Mouse (Mus musculus): ENCODE results near the gene Gstz1. TPM values are rescaled to one million over a fixed set of nuclear protein-coding genes. Genes with fewer than 3 reads are reported as not detected.

The Gstz1 gene
- polyA plus RNA-seq, 1 experiment from 2014 or later, result 36.7 TPM

- no peak for TF ChIP-seq CTCF (IDR thresholded peaks at IDR 0.05)
- DNase-seq (ENCODE audit: low read depth, low spot score) (no peak), ATAC-seq (no peak)
- in situ Hi-C loops (cut with MboI; ENCODE audit: low pct_unique_long_range_greater_than_20kb), result no loop called here
- CTCF ChIA-PET, result no interaction called here
- POLR2A ChIA-PET, result interaction anchor here (0.7 kb wide), 1 partner anchor 12 kb away, joined by 3 read pairs; no protein-coding TSS in a partner anchor
- no peaks in the 10 kb centered on the region for H3K27me3 ChIP-seq
These were observed 11.1 kb downstream of the Gstz1 start for GRCm38 (mm10) chr12:87158099-87158498.

- in situ Hi-C loops (cut with MboI; ENCODE audit: low pct_unique_long_range_greater_than_20kb), result no loop called here
These were observed 13.3 kb downstream of the Gstz1 start for GRCm38 (mm10) chr12:87160310-87160709.

GRCm38 (mm10) chr12:87160815-87161214 lies 13.8 kb downstream of the Gstz1 start:
- ChIA-PET POLR2A (interaction anchor here (0.6 to 0.9 kb wide), 2 partner anchors 13 to 77 kb away, joined by 3 to 8 read pairs; partner anchors contain the start of gene Pomt2), CTCF (no interaction called here)
- DNase-seq (ENCODE audit: low read depth, low spot score), result no peak
- in situ Hi-C loops (cut with MboI; ENCODE audit: low pct_unique_long_range_greater_than_20kb), result no loop called here
- H3K27me3 ChIP-seq, result no peaks in the 10 kb centered on the region
- no peak for TF ChIP-seq CTCF (IDR thresholded peaks at IDR 0.05)
- no peak for ATAC-seq

More at GRCm38 (mm10) chr12:87160310-87160709, 13.3 kb downstream of the Gstz1 start:
- no peak for DNase-seq (ENCODE audit: low read depth, low spot score)
- ChIA-PET POLR2A (interaction anchor here (0.9 kb wide), 1 partner anchor 12 kb away, joined by 8 read pairs; the partner anchor contains the start of gene Pomt2), CTCF (no interaction called here)
- no peaks in the 10 kb centered on the region for H3K27me3 ChIP-seq
- ATAC-seq, result no peak
- TF ChIP-seq CTCF (IDR thresholded peaks at IDR 0.05), result no peak

GRCm38 (mm10) chr12:87175194-87175946 lies 28.4 kb downstream of the Gstz1 start:
- no peak for DNase-seq (ENCODE audit: low read depth, low spot score)
- H3K27me3 ChIP-seq, result no peaks in the 10 kb centered on the region
- POLR2A ChIA-PET, result no interaction called here
- ATAC-seq, result no peak
- TF ChIP-seq CTCF (IDR thresholded peaks at IDR 0.05), result no peak
- CTCF ChIA-PET, result interaction anchor here (1.4 to 1.5 kb wide), 2 partner anchors 10 to 11 kb away, joined by 3 to 4 read pairs; no protein-coding TSS in a partner anchor
- in situ Hi-C loops (cut with MboI; ENCODE audit: low pct_unique_long_range_greater_than_20kb), result no loop called here

- TF ChIP-seq CTCF (IDR thresholded peaks at IDR 0.05), result no peak
- DNase-seq (ENCODE audit: low read depth, low spot score), result no peak
- CTCF ChIA-PET, result interaction anchor here (1.4 kb wide), 1 partner anchor 18 kb away, joined by 5 read pairs; no protein-coding TSS in a partner anchor
- POLR2A ChIA-PET, result no interaction called here
- no peaks in the 10 kb centered on the region for H3K27me3 ChIP-seq
- in situ Hi-C loops (cut with MboI; ENCODE audit: low pct_unique_long_range_greater_than_20kb), result no loop called here
- no peak for ATAC-seq
These were observed 30.7 kb downstream of the Gstz1 start for GRCm38 (mm10) chr12:87177631-87178030.

- ChIA-PET CTCF (interaction anchor here (1.2 to 1.7 kb wide), 3 partner anchors 9 to 36 kb away, joined by 3 to 5 read pairs (median 5); no protein-coding TSS in a partner anchor), POLR2A (interaction anchor here (0.6 kb wide), 1 partner anchor 840 kb away, joined by 7 read pairs; no protein-coding TSS in a partner anchor)
- ATAC-seq (no peak), DNase-seq (ENCODE audit: low read depth, low spot score) (no peak)
- no peak for TF ChIP-seq CTCF (IDR thresholded peaks at IDR 0.05)
- in situ Hi-C loops (cut with MboI; ENCODE audit: low pct_unique_long_range_greater_than_20kb), result no loop called here
- no peaks in the 10 kb centered on the region for H3K27me3 ChIP-seq
These were observed 46.0 kb downstream of the Gstz1 start for GRCm38 (mm10) chr12:87193008-87193407.

GRCm38 (mm10) chr12:87195069-87195468 lies 48.1 kb downstream of the Gstz1 start:
- in situ Hi-C loops (cut with MboI; ENCODE audit: low pct_unique_long_range_greater_than_20kb), result no loop called here

GRCm38 (mm10) chr12:87196310-87196709 lies 49.3 kb downstream of the Gstz1 start:
- ChIA-PET POLR2A (interaction anchor here (0.7 kb wide), 1 partner anchor 1206 kb away, joined by 3 read pairs; no protein-coding TSS in a partner anchor), CTCF (interaction anchor here (1.2 to 1.3 kb wide), 2 partner anchors 37 to 54 kb away, joined by 3 read pairs; no protein-coding TSS in a partner anchor)
- H3K27me3 ChIP-seq, result no peaks in the 10 kb centered on the region
- in situ Hi-C loops (cut with MboI; ENCODE audit: low pct_unique_long_range_greater_than_20kb), result no loop called here
- ATAC-seq (no peak), DNase-seq (ENCODE audit: low read depth, low spot score) (no peak)
- TF ChIP-seq CTCF (IDR thresholded peaks at IDR 0.05), result no peak

More at GRCm38 (mm10) chr12:87195069-87195468, 48.1 kb downstream of the Gstz1 start:
- no peak for ATAC-seq
- DNase-seq (ENCODE audit: low read depth, low spot score), result no peak
- no peak for TF ChIP-seq CTCF (IDR thresholded peaks at IDR 0.05)
- H3K27me3 ChIP-seq, result no peaks in the 10 kb centered on the region
- CTCF ChIA-PET, result no interaction called here
- POLR2A ChIA-PET, result no interaction called here

- ChIA-PET CTCF (no interaction called here), POLR2A (no interaction called here)
- no peak for ATAC-seq
These were observed 51.8 kb downstream of the Gstz1 start for GRCm38 (mm10) chr12:87198792-87199191.

GRCm38 (mm10) chr12:87199206-87199972 lies 52.4 kb downstream of the Gstz1 start, which contains the start of gene Samd15:
Samd15 (plus strand) TSS chr12:87199723.
- ATAC-seq (peak; percentile 58), DNase-seq (ENCODE audit: low read depth, low spot score) (no peak)
- POLR2A ChIA-PET, result no interaction called here
- in situ Hi-C loops (cut with MboI; ENCODE audit: low pct_unique_long_range_greater_than_20kb), result no loop called here
- CTCF ChIA-PET, result no interaction called here
- TF ChIP-seq CTCF (IDR thresholded peaks at IDR 0.05), result no peak
- H3K27me3 ChIP-seq, result no peaks in the 10 kb centered on the region

More at GRCm38 (mm10) chr12:87198792-87199191, 51.8 kb downstream of the Gstz1 start:
- in situ Hi-C loops (cut with MboI; ENCODE audit: low pct_unique_long_range_greater_than_20kb), result no loop called here
- TF ChIP-seq CTCF (IDR thresholded peaks at IDR 0.05), result no peak
- no peak for DNase-seq (ENCODE audit: low read depth, low spot score)
- H3K27me3 ChIP-seq, result no peaks in the 10 kb centered on the region

All from Patski (cell line).